Mouse (Mus musculus) bone marrow, adult 2 months (tissue): ENCODE results near the gene Osbpl6. TPM values are rescaled to one million over a fixed set of nuclear protein-coding genes. Genes with fewer than 3 reads are reported as not detected.

Experiments used
- H3K27ac ChIP-seq: fragments of 200-500 bp; 2 replicates; pipeline ENCODE4 v1.5.1; 2012; ENCODE audit warnings: low read depth, mild to moderate bottlenecking, control low read depth, inconsistent platforms, low read length; ENCODE audit not compliant: control insufficient read depth, poor library complexity, insufficient read depth
- H3K4me1 ChIP-seq: fragments of 200-500 bp; 2 replicates; pipeline ENCODE4 v1.6.1; 2011; ENCODE audit warnings: low read length; ENCODE audit not compliant: control insufficient read depth, insufficient read depth
- H3K4me3 ChIP-seq: fragments of 200-500 bp; replicated peaks from 2 replicates; pipeline ENCODE3; 2011; ENCODE audit warnings: mild to moderate bottlenecking, low read depth, low read length, control low read depth; ENCODE audit not compliant: control insufficient read depth
- CTCF ChIP-seq: fragments of 200-500 bp; IDR thresholded peaks from 2 replicates; pipeline ENCODE4 v1.5.1; 2011; ENCODE audit warnings: low read length, control low read depth; ENCODE audit not compliant: control insufficient read depth, insufficient read depth
- POLR2A ChIP-seq: fragments of 200-500 bp; IDR thresholded peaks from 2 replicates; pipeline ENCODE4 v1.6.1; 2011; ENCODE audit warnings: low read depth, mild to moderate bottlenecking, control low read depth, low read length, borderline replicate concordance; ENCODE audit not compliant: control insufficient read depth
- WGBS: fragments of 180-500 bp; shearing (Covaris S2); methylation state at CpG from one replicate; pipeline ENCODE4 v1.1.7; 2018; 5-methylcytosine and 5-hydroxymethylcytosine counted together
- polyA plus RNA-seq: library from polyadenylated mRNA; stranded (reverse); fragments of >200 nt; gene quantifications from 2 replicates; pipeline ENCODE4 v1.2.4, GENCODE M21; 2011; ENCODE audit warnings: low replicate concordance; ENCODE audit not compliant: missing spikeins, insufficient read depth, insufficient read length

Gene Osbpl6
- polyA plus RNA-seq, 1 experiment = 0.92 TPM

DNA sequence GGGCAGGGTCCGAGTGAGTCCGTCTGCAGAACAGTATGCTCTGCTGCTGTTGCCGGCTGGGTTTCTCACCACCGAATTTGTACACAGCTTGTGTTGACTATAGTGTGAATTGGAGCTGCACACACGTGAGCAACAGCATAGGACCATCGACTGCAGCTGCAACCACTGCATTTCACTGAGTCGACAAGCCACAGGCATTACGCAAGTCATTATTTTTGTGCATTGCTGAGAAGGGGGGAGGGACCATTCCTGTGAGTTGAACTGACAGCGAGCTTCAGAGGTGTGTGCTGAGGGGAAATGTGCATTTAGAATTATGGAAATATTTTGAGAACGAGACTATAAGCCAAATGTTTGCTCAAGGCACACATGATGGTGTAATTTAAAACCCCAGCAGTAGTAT lies 165.2 kb downstream of the Osbpl6 start:
- Histone ChIP-seq H3K27ac (no peak overlapping the region), H3K4me1 (no peaks in the 10 kb centered on the region; the same call in 1 of the 2 replicates), H3K4me3 (no peak overlapping the region)
- 47% methylated on average over 10 of the region's 10 CpGs for WGBS
- no peak for TF ChIP-seq POLR2A
- no peak for TF ChIP-seq CTCF

DNA sequence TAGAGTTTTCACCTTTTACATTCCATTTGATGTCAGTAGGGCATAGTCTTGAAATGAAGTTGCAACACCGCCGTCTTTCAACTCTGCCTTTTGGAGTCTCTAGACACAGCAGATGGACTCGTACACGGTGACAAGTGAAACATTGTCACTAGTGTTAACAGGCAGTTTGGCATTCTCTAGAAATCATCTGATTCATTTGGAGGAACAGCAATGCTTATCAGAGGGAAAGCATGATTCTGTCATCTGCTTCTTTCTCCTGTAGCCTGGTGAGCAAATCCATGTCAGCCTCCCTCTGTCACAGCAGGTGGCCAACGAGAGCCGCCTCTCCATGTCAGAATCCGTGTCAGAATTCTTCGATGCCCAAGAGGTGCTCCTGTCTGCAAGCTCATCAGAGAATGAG lies 172.6 kb downstream of the Osbpl6 start:
- Histone ChIP-seq H3K4me3 (no peak overlapping the region), H3K27ac (no peak overlapping the region), H3K4me1 (no peaks in the 10 kb centered on the region)
- WGBS = 88% methylated on average over 8 of the region's 8 CpGs
- TF ChIP-seq CTCF = no peak
- no peak for TF ChIP-seq POLR2A

DNA sequence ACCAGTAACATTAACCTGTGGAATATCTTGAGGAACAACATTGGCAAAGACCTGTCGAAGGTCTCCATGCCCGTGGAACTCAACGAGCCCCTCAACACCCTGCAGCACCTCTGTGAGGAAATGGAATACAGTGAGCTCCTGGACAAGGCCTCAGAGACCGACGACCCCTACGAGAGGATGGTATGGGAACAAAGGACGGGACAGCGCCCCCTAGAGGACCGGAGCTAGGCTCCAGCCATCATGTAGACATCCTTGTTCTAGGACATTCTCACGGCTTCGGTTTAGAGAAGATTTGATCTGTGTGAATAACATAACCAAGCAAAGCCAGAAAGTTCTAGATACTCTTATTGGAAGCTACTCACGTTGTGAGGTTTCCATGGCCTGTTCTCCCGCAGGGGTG lies 178.8 kb downstream of the Osbpl6 start:
- Histone ChIP-seq H3K4me3 (no peak overlapping the region), H3K27ac (no peak overlapping the region), H3K4me1 (no peaks in the 10 kb centered on the region)
- TF ChIP-seq CTCF = no peak
- no peak for TF ChIP-seq POLR2A
- WGBS = 86% methylated on average over 13 of the region's 13 CpGs

DNA sequence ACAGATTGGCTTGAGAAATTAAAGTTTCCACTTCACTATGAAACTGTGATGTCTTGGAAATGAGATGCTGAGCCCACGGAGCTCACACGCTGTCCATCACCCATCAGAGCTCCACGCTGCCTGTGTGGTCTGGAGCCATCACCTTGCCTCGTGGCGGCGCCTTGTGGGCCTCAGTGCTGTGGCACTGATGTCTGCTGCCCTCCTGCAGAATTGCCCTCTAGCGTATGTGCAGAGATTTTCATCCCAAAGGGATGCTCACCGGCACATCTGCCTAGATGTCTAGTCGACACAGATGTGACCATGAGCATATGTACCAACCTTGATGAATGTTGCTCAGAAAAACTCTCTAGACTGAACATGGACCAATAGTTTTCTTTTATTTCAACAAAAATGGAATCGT lies 180.6 kb downstream of the Osbpl6 start:
- 79% methylated on average over 10 of the region's 10 CpGs for WGBS
- no peak overlapping the region for H3K27ac ChIP-seq
- TF ChIP-seq POLR2A = no peak
- no peaks in the 10 kb centered on the region for H3K4me1 ChIP-seq
- H3K4me3 ChIP-seq = no peak overlapping the region

DNA sequence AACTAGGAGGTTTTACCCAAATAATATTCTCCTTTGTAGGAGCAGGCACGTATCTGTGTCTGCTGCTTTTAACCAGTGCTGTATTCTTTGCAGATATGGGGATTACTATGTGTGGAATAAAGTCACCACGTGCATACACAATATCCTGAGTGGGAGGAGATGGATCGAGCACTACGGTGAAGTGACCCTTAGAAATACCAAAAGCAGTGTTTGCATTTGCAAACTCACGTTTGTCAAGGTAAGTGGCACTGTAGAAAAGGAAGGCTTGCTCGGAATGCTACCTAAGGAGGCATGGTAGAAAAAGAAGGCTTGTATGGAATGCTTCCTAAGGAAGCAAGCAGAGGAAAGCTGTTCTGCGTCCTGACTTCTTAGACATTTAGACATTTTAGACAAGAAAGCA lies 183.9 kb downstream of the Osbpl6 start:
- no peak for TF ChIP-seq CTCF
- no peak for TF ChIP-seq POLR2A
- no peaks in the 10 kb centered on the region for H3K4me1 ChIP-seq
- no peak overlapping the region for H3K27ac ChIP-seq
- no peak overlapping the region for H3K4me3 ChIP-seq
- 78% methylated on average over 7 of the region's 7 CpGs for WGBS

DNA sequence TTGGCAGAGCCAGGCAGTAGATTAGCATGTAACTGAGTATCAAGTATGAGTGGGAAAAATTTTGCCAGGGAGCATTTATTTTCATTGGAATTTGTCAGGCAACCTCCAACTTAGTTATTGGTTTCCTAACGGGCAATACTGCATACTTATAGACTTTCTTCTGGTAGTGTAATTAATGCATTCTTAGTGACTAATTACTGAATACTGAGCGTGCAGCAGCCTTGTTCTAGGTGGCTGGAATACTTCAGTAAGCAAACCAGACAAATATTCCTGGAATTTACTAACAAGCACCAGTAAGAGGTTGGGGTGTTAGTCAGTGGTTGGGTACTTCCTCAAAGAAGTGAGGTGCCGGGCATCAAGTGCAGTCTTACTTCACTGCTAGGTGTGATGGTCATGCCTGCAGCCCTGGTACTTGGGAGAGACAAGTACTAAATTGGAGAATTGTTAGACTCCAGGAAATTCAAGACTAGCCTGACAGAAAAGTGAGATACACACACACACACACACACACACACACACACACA lies 186.2 kb downstream of the Osbpl6 start:
- Histone ChIP-seq H3K4me3 (no peak overlapping the region), H3K4me1 (no peaks in the 10 kb centered on the region), H3K27ac (no peak overlapping the region)
- WGBS = 63% methylated on average over 3 of the region's 3 CpGs
- TF ChIP-seq POLR2A (no peak), CTCF (no peak)

DNA sequence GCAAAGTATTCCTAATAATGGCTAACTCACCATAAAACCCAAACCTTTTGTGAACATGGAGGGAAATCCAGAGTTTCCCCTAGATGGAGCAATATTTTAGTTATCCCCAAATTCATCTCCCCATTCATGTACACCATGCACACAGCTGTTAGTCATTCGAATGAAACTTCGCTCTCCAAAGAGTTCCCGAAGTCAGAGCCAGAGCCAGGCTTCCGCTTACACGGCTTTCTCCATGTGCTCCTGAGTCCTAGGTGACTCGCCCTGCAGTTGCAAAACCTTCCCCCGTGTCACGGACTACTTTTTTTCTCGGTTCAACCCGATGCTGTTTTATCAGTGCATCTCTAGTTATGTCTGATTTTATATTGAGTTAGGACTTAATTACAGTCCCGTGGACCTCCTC lies 191.2 kb downstream of the Osbpl6 start:
- WGBS = 84% methylated on average over 11 of the region's 11 CpGs
- no peak for TF ChIP-seq CTCF
- TF ChIP-seq POLR2A = no peak

DNA sequence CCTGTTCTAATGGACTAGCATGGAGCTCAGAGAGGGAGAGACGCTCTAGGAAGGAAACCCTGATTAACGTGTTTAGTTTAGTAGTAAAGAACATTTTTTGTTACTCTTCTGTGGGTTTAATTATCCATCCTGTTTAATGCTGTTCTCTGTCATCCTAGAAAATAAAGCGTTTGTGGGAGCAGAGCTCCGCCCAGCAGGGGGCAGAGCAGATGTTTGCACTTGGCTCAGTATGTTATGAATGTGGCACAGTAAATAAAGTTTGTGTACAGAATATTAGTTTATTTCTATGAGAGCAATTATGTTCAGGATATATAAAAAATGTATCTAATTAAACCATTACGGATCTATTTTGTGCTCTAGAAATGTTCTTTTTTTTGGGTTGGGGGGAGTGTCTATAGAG lies 192.9 kb downstream of the Osbpl6 start:
- no peak overlapping the region for H3K4me3 ChIP-seq
- 61% methylated on average over 5 of the region's 5 CpGs for WGBS
- no peak for TF ChIP-seq POLR2A
- peak; percentile 19; the same call in 1 of the 2 replicates for TF ChIP-seq CTCF

More for the DNA sequence above, 191.2 kb downstream of the Osbpl6 start:
- no peaks in the 10 kb centered on the region for H3K4me1 ChIP-seq
- H3K4me3 ChIP-seq = no peak overlapping the region
- no peak overlapping the region for H3K27ac ChIP-seq

DNA sequence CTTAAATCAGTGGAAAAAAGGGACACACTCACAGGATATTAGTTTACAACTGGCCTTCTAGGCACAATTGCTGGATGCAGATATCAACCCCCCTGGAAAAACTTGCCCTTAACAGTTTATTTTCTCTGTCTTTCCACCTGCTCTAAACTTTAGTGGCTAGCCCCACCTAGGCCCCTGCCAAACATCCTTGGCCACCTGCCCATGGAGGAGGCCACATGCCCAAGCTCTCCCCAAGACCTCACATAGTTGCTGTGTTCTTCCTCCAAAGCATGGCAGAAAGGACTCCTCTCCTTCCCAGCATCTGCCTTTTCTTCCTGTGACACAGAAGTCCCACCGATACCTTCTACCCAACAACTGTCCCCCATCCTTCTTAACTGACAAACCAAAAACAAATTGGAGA lies 195.9 kb downstream of the Osbpl6 start:
- Histone ChIP-seq H3K4me1 (no peaks in the 10 kb centered on the region), H3K4me3 (no peak overlapping the region), H3K27ac (no peak overlapping the region)
- WGBS = 76% methylated on average over 1 of the region's 1 CpGs
- TF ChIP-seq POLR2A (no peak), CTCF (no peak)

More for the DNA sequence above, 192.9 kb downstream of the Osbpl6 start:
- Histone ChIP-seq H3K27ac (no peak overlapping the region), H3K4me1 (no peaks in the 10 kb centered on the region)
